ENCODE assay signal across 18 mouse cellular contexts in the genomic region with DNA sequence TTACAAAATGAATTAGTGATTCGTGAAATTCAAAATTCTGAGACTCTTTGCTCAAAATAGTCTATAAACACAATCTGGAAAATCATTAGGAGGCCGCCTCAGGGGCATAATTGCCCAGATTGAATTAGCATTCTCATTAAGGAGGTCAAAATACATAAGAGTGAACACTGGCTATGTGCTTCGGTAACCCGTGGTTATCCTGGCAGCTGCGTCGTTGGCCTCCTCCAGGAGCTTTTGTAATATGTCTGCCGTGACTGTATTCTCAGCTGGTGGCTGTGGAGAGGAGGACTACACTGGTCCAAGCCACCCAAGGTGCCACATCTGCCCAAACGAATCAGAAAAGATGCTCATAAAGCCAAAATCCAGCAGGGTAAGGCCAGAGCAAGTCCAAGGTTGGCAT. TPM values are rescaled to one million over a fixed set of nuclear protein-coding genes. Genes with fewer than 3 reads are reported as not detected.
DNase-seq lines count a peak whose midpoint lies in the region; ATAC-seq and TF ChIP-seq lines count a peak whose summit lies in the region.
"Had no signal": no experiment of that assay in that cellular context is flagged by ENCODE, and none has a peak within 500 bp of the region (broad histone marks: within the 10 kb centered on the region; RNA-seq: fewer than 3 reads in every experiment).

No protein-coding gene starts in this region.

- DNase-seq in forebrain, postnatal 0 days: no peak
- DNase-seq in forebrain, embryonic 10.5 days (ENCODE audit: extremely low spot score, low spot score): no peak
- DNase-seq in neural tube, embryonic 10.5 days (ENCODE audit: extremely low spot score, low spot score): no peak
- DNase-seq in cerebellum, adult 9-11 months: peak; percentile 32
- DNase-seq in c-Kit-positive CD71-positive TER-119-positive erythroid progenitor cells, embryonic 14.5 days (ENCODE audit: low spot score): no peak
- no peak for DNase-seq in right cerebral cortex, adult 18-20 months
- DNase-seq: adrenal gland, adult 2 months; gastrocnemius, adult 2 months; heart, postnatal 36 days; layer of hippocampus, adult 9-11 months; lung, adult 18-20 months; right cerebral cortex, postnatal 14 days had no signal

- no peak overlapping the region for H3K27ac ChIP-seq in forebrain, postnatal 0 days (ENCODE audit: low read depth, low read length)
- no peak overlapping the region for H3K27ac ChIP-seq in forebrain, embryonic 10.5 days
- H3K27ac ChIP-seq in neural tube, embryonic 12.5 days: no peak overlapping the region
- H3K27ac ChIP-seq in neural tube, embryonic 14.5 days (ENCODE audit: low read depth, low read length): no peak overlapping the region
- H3K27ac ChIP-seq: embryonic facial prominence, embryonic 13.5 days; gastrocnemius, adult 2 months; heart, embryonic 13.5 days; midbrain, embryonic 10.5 days; stomach, postnatal 0 days had no signal

- H3K9ac ChIP-seq in forebrain, postnatal 0 days: no peak overlapping the region
- H3K9ac ChIP-seq in neural tube, embryonic 12.5 days: no peak overlapping the region
- no peak overlapping the region for H3K9ac ChIP-seq in neural tube, embryonic 14.5 days (replicated peaks; ENCODE audit: low read depth, low read length)
- H3K9ac ChIP-seq: embryonic facial prominence, embryonic 13.5 days; heart, embryonic 13.5 days had no signal

- ATAC-seq in forebrain, postnatal 0 days: peak; percentile 53
- peak; percentile 17; the same call in 1 of the 2 replicates for ATAC-seq in neural tube, embryonic 12.5 days (ENCODE audit: low FRiP score, low read depth)
- 0 out of 2 replicates have a peak, but pooled peaks have one; percentile 14 for ATAC-seq in neural tube, embryonic 14.5 days (ENCODE audit: low read depth)

- H3K4me3 ChIP-seq in forebrain, postnatal 0 days (ENCODE audit: low read depth, low read length): no peak overlapping the region
- no peak overlapping the region for H3K4me3 ChIP-seq in forebrain, embryonic 10.5 days
- H3K4me3 ChIP-seq in neural tube, embryonic 12.5 days: no peak overlapping the region
- H3K4me3 ChIP-seq in neural tube, embryonic 14.5 days (ENCODE audit: low read depth, low read length): no peak overlapping the region
- H3K4me3 ChIP-seq: embryonic facial prominence, embryonic 13.5 days; gastrocnemius, adult 2 months; heart, embryonic 13.5 days; midbrain, embryonic 10.5 days had no signal

- WGBS in forebrain, postnatal 0 days: 40% methylated on average over 8 of the region's 8 CpGs
- WGBS in forebrain, embryonic 10.5 days: 81% methylated on average over 8 of the region's 8 CpGs
- 78% methylated on average over 8 of the region's 8 CpGs for WGBS in neural tube, embryonic 12.5 days
- 55% methylated on average over 8 of the region's 8 CpGs for WGBS in neural tube, embryonic 14.5 days

- no peaks in the 10 kb centered on the region for H3K9me3 ChIP-seq in forebrain, postnatal 0 days (ENCODE audit: low read length)
- H3K9me3 ChIP-seq in forebrain, embryonic 10.5 days: no peaks in the 10 kb centered on the region
- H3K9me3 ChIP-seq in neural tube, embryonic 12.5 days: no peaks in the 10 kb centered on the region
- H3K9me3 ChIP-seq in neural tube, embryonic 14.5 days (ENCODE audit: control insufficient read depth, low read length): no peaks in the 10 kb centered on the region
- H3K9me3 ChIP-seq: embryonic facial prominence, embryonic 13.5 days; heart, embryonic 13.5 days; midbrain, embryonic 10.5 days had no signal

- H3K4me1 ChIP-seq in forebrain, postnatal 0 days (ENCODE audit: insufficient read depth): no peaks in the 10 kb centered on the region
- no peaks in the 10 kb centered on the region for H3K4me1 ChIP-seq in forebrain, embryonic 10.5 days
- no peaks in the 10 kb centered on the region for H3K4me1 ChIP-seq in neural tube, embryonic 12.5 days
- no peaks in the 10 kb centered on the region for H3K4me1 ChIP-seq in neural tube, embryonic 14.5 days (ENCODE audit: control insufficient read depth, insufficient read depth, low read length)
- H3K4me1 ChIP-seq: embryonic facial prominence, embryonic 13.5 days; heart, embryonic 13.5 days; midbrain, embryonic 10.5 days had no signal

- no peaks in the 10 kb centered on the region for H3K27me3 ChIP-seq in forebrain, postnatal 0 days (ENCODE audit: insufficient read depth, low read length)
- H3K27me3 ChIP-seq in forebrain, embryonic 10.5 days (ENCODE audit: poor library complexity, severe bottlenecking): no peaks in the 10 kb centered on the region
- H3K27me3 ChIP-seq in neural tube, embryonic 12.5 days (replicated peaks): no peaks in the 10 kb centered on the region
- H3K27me3 ChIP-seq in neural tube, embryonic 14.5 days (ENCODE audit: control insufficient read depth, insufficient read depth, low read length): no peaks in the 10 kb centered on the region
- H3K27me3 ChIP-seq: embryonic facial prominence, embryonic 13.5 days; heart, embryonic 13.5 days had no signal

- H3K36me3 ChIP-seq in forebrain, postnatal 0 days (ENCODE audit: insufficient read depth): no peaks in the 10 kb centered on the region
- H3K36me3 ChIP-seq in forebrain, embryonic 10.5 days (replicated peaks): no peaks in the 10 kb centered on the region
- no peaks in the 10 kb centered on the region for H3K36me3 ChIP-seq in neural tube, embryonic 12.5 days
- H3K36me3 ChIP-seq in neural tube, embryonic 14.5 days (ENCODE audit: control insufficient read depth, insufficient read depth, low read length): no peaks in the 10 kb centered on the region
- H3K36me3 ChIP-seq: embryonic facial prominence, embryonic 13.5 days; heart, embryonic 13.5 days; midbrain, embryonic 10.5 days had no signal

- TF ChIP-seq CTCF in forebrain, postnatal 0 days (IDR thresholded peaks at IDR 0.05; ENCODE audit: low read depth): no peak

- no peak overlapping the region for H3K4me2 ChIP-seq in forebrain, postnatal 0 days (ENCODE audit: low read depth)
- no peak overlapping the region for H3K4me2 ChIP-seq in neural tube, embryonic 12.5 days (replicated peaks)
- H3K4me2 ChIP-seq in neural tube, embryonic 14.5 days (ENCODE audit: low read depth, low read length): no peak overlapping the region
- H3K4me2 ChIP-seq: embryonic facial prominence, embryonic 13.5 days; heart, embryonic 13.5 days had no signal

RNA-seq across cellular contexts. Expression of a gene that starts 30.5 kb away (rescaled TPM):
- 0.24 and 0.62 TPM in 2 replicates for total RNA-seq in forebrain, postnatal 0 days (2014; rRNA removed)
- 0.13 and 0.26 TPM in 2 replicates for polyA plus RNA-seq in forebrain, postnatal 0 days (2015; fragmentation: Nextera tagmentation; extraction: Ambion mirVana)
- polyA plus RNA-seq in forebrain, embryonic 10.5 days (2016; fragmentation: Nextera tagmentation; extraction: Ambion mirVana): 0.15 and 0.18 TPM in 2 replicates
- polyA plus RNA-seq in neural tube, embryonic 12.5 days (2016; fragmentation: Nextera tagmentation; extraction: Ambion mirVana): 0.56 and 0.64 TPM in 2 replicates
- 0.09 and 0.42 TPM in 2 replicates for polyA plus RNA-seq in neural tube, embryonic 14.5 days (2014; fragmentation: Nextera tagmentation; extraction: Ambion mirVana)
